Mouse (Mus musculus): ENCODE results near the gene Hunk. TPM values are rescaled to one million over a fixed set of nuclear protein-coding genes. Genes with fewer than 3 reads are reported as not detected.

Gene Hunk
- polyA plus RNA-seq, 1 experiment from 2014 or later = 6.7 TPM

GRCm38 (mm10) chr16:90379897-90380296, 5.9 kb upstream of the Hunk start:
- Histone ChIP-seq H3K9ac (no peak overlapping the region), H3K36me3 (no peaks in the 10 kb centered on the region), H3K4me1 (peaks cover 10% of the 10 kb centered on the region; the same call in 1 of the 2 replicates), H3K27me3 (replicated peaks) (peaks cover 2% of the 10 kb centered on the region), H3K9me3 (no peaks in the 10 kb centered on the region), H3K4me2 (no peak overlapping the region), H3K27ac (no peak overlapping the region), H3K4me3 (replicated peaks) (no peak overlapping the region)
- WGBS = 14% methylated on average over 11 of the region's 11 CpGs
- ATAC-seq (ENCODE audit: insufficient read depth, low FRiP score, low read depth) = no peak

- H3K27ac ChIP-seq = no peak overlapping the region
- no peak for ATAC-seq (ENCODE audit: insufficient read depth, low FRiP score, low read depth)
- no peak overlapping the region for H3K9ac ChIP-seq
- no peak overlapping the region for H3K4me3 ChIP-seq (replicated peaks)
- H3K36me3 ChIP-seq = no peaks in the 10 kb centered on the region
- H3K27me3 ChIP-seq (replicated peaks) = no peaks in the 10 kb centered on the region; the same call in none of the 2 replicates
- H3K9me3 ChIP-seq = no peaks in the 10 kb centered on the region
- H3K4me1 ChIP-seq = peaks cover 16% of the 10 kb centered on the region; the same call in 1 of the 2 replicates
- 93% methylated on average over 3 of the region's 3 CpGs for WGBS
- no peak overlapping the region for H3K4me2 ChIP-seq
These were observed 4.2 kb upstream of the Hunk start for GRCm38 (mm10) chr16:90381633-90382032.

DNA sequence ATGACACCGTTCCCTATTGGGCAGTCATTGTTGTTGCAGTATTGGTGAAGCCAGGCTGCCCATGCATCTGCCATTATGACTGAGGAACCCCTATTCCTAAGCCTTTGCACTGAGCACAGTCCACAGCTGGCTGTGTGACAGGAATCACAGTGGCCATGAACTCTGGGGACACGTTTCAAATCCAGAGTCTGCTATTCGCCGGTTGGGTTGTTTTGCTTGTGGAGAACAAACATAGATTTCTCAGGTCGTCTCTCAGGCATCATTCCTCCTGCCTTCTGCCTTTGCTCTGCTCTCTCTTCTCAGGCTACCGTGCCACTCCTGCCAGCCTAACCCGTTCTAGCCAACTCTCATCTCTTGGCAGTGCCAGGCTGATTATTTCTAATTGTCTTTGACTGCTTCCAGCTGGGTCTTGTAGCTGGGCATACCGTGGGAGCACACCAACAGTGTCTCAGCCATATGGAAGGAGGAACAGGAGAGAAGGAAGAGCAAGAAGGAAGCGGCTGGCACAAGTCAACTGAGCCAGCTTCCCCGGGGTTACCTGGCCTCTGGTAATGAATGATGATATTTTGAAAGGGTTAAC, 3.0 kb upstream of the Hunk start:
- Histone ChIP-seq H3K4me3 (replicated peaks) (no peak overlapping the region), H3K4me1 (peaks cover 21% of the 10 kb centered on the region; the same call in 1 of the 2 replicates), H3K9ac (no peak overlapping the region), H3K4me2 (no peak overlapping the region), H3K27ac (no peak overlapping the region), H3K36me3 (no peaks in the 10 kb centered on the region), H3K27me3 (replicated peaks) (no peaks in the 10 kb centered on the region; the same call in none of the 2 replicates), H3K9me3 (no peaks in the 10 kb centered on the region)
- 67% methylated on average over 10 of the region's 10 CpGs for WGBS
- no peak for ATAC-seq (ENCODE audit: insufficient read depth, low FRiP score, low read depth)

- no peak for ATAC-seq (ENCODE audit: insufficient read depth, low FRiP score, low read depth)
- Histone ChIP-seq H3K4me1 (peaks cover 27% of the 10 kb centered on the region), H3K36me3 (no peaks in the 10 kb centered on the region), H3K4me3 (replicated peaks) (no peak overlapping the region), H3K9me3 (no peaks in the 10 kb centered on the region), H3K9ac (no peak overlapping the region), H3K4me2 (no peak overlapping the region), H3K27me3 (replicated peaks) (no peaks in the 10 kb centered on the region; the same call in 1 of the 2 replicates), H3K27ac (no peak overlapping the region; the same call in 1 of the 2 replicates)
- WGBS = 29% methylated on average over 3 of the region's 3 CpGs
These were observed 1.8 kb upstream of the Hunk start for GRCm38 (mm10) chr16:90384058-90384457.

DNA sequence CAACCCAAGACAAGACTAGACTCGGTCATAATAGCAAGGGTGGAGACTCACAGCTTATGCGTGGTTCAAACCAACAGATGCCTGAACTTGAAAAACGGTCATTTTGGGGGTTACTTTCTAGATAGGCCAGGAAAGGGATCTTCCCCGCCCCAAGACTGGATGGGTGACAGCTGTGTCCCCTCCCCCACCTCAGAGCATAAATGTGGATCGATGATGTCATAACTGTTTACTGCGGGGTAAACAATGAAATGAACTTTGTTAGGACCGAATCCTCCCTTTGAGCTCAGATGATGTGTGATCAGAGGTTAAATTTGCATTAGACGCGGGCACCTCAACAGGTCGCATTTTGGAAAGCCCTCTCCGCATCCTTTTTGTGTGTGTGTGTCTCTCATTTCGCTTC, 967 bp upstream of the Hunk start:
- Histone ChIP-seq H3K4me1 (peaks cover 27% of the 10 kb centered on the region), H3K27ac (no peak overlapping the region), H3K36me3 (no peaks in the 10 kb centered on the region), H3K4me3 (replicated peaks) (peak overlapping the region; percentile 68), H3K9ac (no peak overlapping the region), H3K27me3 (replicated peaks) (no peaks in the 10 kb centered on the region; the same call in 1 of the 2 replicates), H3K4me2 (peak overlapping the region; percentile 94), H3K9me3 (no peaks in the 10 kb centered on the region)
- no peak for ATAC-seq (ENCODE audit: insufficient read depth, low FRiP score, low read depth)
- 6% methylated on average over 12 of the region's 12 CpGs for WGBS

GRCm38 (mm10) chr16:90385326-90385687, 506 bp upstream of the Hunk start:
- WGBS = 1% methylated on average over 16 of the region's 16 CpGs
- ATAC-seq (ENCODE audit: insufficient read depth, low FRiP score, low read depth) = no peak; the same call in 1 of the 2 replicates
- Histone ChIP-seq H3K27me3 (replicated peaks) (no peaks in the 10 kb centered on the region; the same call in 1 of the 2 replicates), H3K4me2 (peak overlapping the region; percentile 94), H3K9ac (peak overlapping the region; percentile 81; the same call in 1 of the 2 replicates), H3K4me1 (peaks cover 27% of the 10 kb centered on the region), H3K27ac (peak overlapping the region; percentile 96), H3K9me3 (no peaks in the 10 kb centered on the region), H3K36me3 (no peaks in the 10 kb centered on the region; the same call in 1 of the 2 replicates), H3K4me3 (replicated peaks) (peak overlapping the region; percentile 68)

GRCm38 (mm10) chr16:90386514-90387160, 824 bp downstream of the Hunk start:
- under 1% methylated on average over 48 of the region's 49 CpGs for WGBS
- Histone ChIP-seq H3K36me3 (no peaks in the 10 kb centered on the region; the same call in 1 of the 2 replicates), H3K4me3 (replicated peaks) (peak overlapping the region; percentile 68), H3K9ac (peak overlapping the region; percentile 81), H3K27me3 (replicated peaks) (no peaks in the 10 kb centered on the region; the same call in 1 of the 2 replicates), H3K4me2 (peak overlapping the region; percentile 94), H3K4me1 (peaks cover 27% of the 10 kb centered on the region), H3K27ac (peak overlapping the region; percentile 96), H3K9me3 (no peaks in the 10 kb centered on the region)
- ATAC-seq (ENCODE audit: insufficient read depth, low FRiP score, low read depth) = peak; percentile 56

DNA sequence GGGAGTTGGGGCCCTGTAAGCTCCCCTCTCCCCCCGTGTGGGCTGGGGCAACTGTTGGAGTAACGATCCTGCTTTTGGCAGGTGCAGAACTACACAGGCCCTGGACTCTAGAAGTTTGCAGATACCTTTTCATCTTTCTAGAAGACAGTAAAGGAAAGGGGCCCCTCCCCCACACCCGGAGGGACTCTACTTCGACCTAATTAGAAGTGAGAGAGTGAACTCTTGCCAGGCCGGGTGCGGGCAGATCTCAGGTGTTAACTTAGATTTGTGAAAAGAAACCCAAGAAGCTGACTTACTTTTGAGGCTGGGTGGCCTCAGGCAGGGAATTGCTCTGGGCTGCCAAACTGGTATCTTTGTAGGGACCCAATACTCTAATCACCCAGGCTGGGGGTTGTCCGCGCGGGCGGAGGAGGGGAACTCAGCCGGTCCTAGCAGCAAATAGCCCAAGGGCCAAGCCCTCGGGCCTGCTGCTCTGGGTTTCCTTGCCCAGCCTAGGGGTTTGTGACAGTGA, 1.4 kb downstream of the Hunk start:
- H3K27ac ChIP-seq = peak overlapping the region; percentile 96; the same call in 1 of the 2 replicates
- no peak for ATAC-seq (ENCODE audit: insufficient read depth, low FRiP score, low read depth)
- peak overlapping the region; percentile 68 for H3K4me3 ChIP-seq (replicated peaks)
- peak overlapping the region; percentile 94 for H3K4me2 ChIP-seq
- peaks cover 27% of the 10 kb centered on the region for H3K4me1 ChIP-seq
- H3K27me3 ChIP-seq (replicated peaks) = no peaks in the 10 kb centered on the region; the same call in 1 of the 2 replicates
- 8% methylated on average over 12 of the region's 12 CpGs for WGBS
- peak overlapping the region; percentile 81 for H3K9ac ChIP-seq
- no peaks in the 10 kb centered on the region; the same call in 1 of the 2 replicates for H3K36me3 ChIP-seq
- H3K9me3 ChIP-seq = no peaks in the 10 kb centered on the region

GRCm38 (mm10) chr16:90387961-90388360, 2.1 kb downstream of the Hunk start:
- no peaks in the 10 kb centered on the region; the same call in 1 of the 2 replicates for H3K27me3 ChIP-seq (replicated peaks)
- H3K4me1 ChIP-seq = peaks cover 27% of the 10 kb centered on the region
- H3K4me3 ChIP-seq (replicated peaks) = no peak overlapping the region
- ATAC-seq (ENCODE audit: insufficient read depth, low FRiP score, low read depth) = no peak
- H3K36me3 ChIP-seq = no peaks in the 10 kb centered on the region; the same call in 1 of the 2 replicates
- H3K9me3 ChIP-seq = no peaks in the 10 kb centered on the region
- H3K4me2 ChIP-seq = peak overlapping the region; percentile 40
- no peak overlapping the region for H3K9ac ChIP-seq
- WGBS = 66% methylated on average over 4 of the region's 4 CpGs
- no peak overlapping the region for H3K27ac ChIP-seq

GRCm38 (mm10) chr16:90389103-90389750, 3.4 kb downstream of the Hunk start:
- Histone ChIP-seq H3K9ac (no peak overlapping the region), H3K36me3 (no peaks in the 10 kb centered on the region; the same call in 1 of the 2 replicates), H3K27ac (no peak overlapping the region), H3K4me2 (no peak overlapping the region; the same call in 1 of the 2 replicates), H3K9me3 (no peaks in the 10 kb centered on the region), H3K27me3 (replicated peaks) (no peaks in the 10 kb centered on the region), H3K4me3 (replicated peaks) (no peak overlapping the region), H3K4me1 (peaks cover 23% of the 10 kb centered on the region)
- 60% methylated on average over 15 of the region's 15 CpGs for WGBS
- no peak for ATAC-seq (ENCODE audit: insufficient read depth, low FRiP score, low read depth)

- H3K9ac ChIP-seq = no peak overlapping the region
- H3K9me3 ChIP-seq = no peaks in the 10 kb centered on the region
- WGBS = 86% methylated on average over 16 of the region's 16 CpGs
- H3K27me3 ChIP-seq (replicated peaks) = no peaks in the 10 kb centered on the region
- no peak overlapping the region for H3K4me3 ChIP-seq (replicated peaks)
- no peak overlapping the region for H3K27ac ChIP-seq
- H3K36me3 ChIP-seq = peaks cover 2% of the 10 kb centered on the region; the same call in 1 of the 2 replicates
- ATAC-seq (ENCODE audit: insufficient read depth, low FRiP score, low read depth) = no peak
- no peak overlapping the region for H3K4me2 ChIP-seq
- H3K4me1 ChIP-seq = peaks cover 16% of the 10 kb centered on the region
These were observed 4.9 kb downstream of the Hunk start for GRCm38 (mm10) chr16:90390731-90391130.

Data from stomach, embryonic 15.5 days (tissue).